Mouse (Mus musculus) MEL (cell line): ENCODE results near the gene Sarnp.

ENCODE experiments used
- CTCF ChIP-seq, 3 experiments: IDR thresholded peaks in 2 of 3; conservative IDR thresholded peaks in 1 of 3; 2 replicates each; pipeline ENCODE4 v1.5.1; 2011 to 2012; ENCODE audit warnings: low read length in 3 of 3, low read depth in 2 of 3, mild to moderate bottlenecking in 2 of 3, improper control_type of control experiment in 1 of 3, inconsistent platforms in 1 of 3, mixed read lengths in 1 of 3, moderate library complexity in 1 of 3; ENCODE audit not compliant: control insufficient read depth in 1 of 3, insufficient read depth in 1 of 3, poor library complexity in 1 of 3, severe bottlenecking in 1 of 3
- GATA1 ChIP-seq: IDR thresholded peaks from 2 replicates; pipeline ENCODE4 v1.6.1; 2011; ENCODE audit warnings: low read depth, low read length, improper control_type of control experiment
- MAX ChIP-seq: IDR thresholded peaks from 2 replicates; pipeline ENCODE4 v1.6.1; 2011; ENCODE audit warnings: low read length, improper control_type of control experiment
- MXI1 ChIP-seq: IDR thresholded peaks from 2 replicates; pipeline ENCODE4 v1.6.1; 2011; ENCODE audit warnings: mild to moderate bottlenecking, low read depth, low read length, improper control_type of control experiment
- POLR2A ChIP-seq, 2 experiments: IDR thresholded peaks; 2 replicates each; pipeline ENCODE4 v1.6.1; 2011 to 2012; ENCODE audit warnings: low read length in 2 of 2, mild to moderate bottlenecking in 2 of 2, control low read depth in 1 of 2, improper control_type of control experiment in 1 of 2, low read depth in 1 of 2, moderate library complexity in 1 of 2; ENCODE audit not compliant: control insufficient read depth in 1 of 2, insufficient read depth in 1 of 2, poor library complexity in 1 of 2
- POLR2AphosphoS5 ChIP-seq: IDR thresholded peaks from 2 replicates; pipeline ENCODE4 v1.6.1; 2012; ENCODE audit warnings: low read depth, borderline replicate concordance, mild to moderate bottlenecking, inconsistent platforms, low read length, moderate library complexity, mixed read lengths
- TAL1 ChIP-seq: IDR thresholded peaks from 2 replicates; pipeline ENCODE4 v1.6.1; 2012; ENCODE audit warnings: mild to moderate bottlenecking, inconsistent platforms, low read length, moderate library complexity, mixed read lengths
- ZC3H11A ChIP-seq: IDR thresholded peaks from 2 replicates; pipeline ENCODE4 v1.6.1; 2012; ENCODE audit warnings: low read depth, mild to moderate bottlenecking, inconsistent platforms, low read length, improper control_type of control experiment

- TF ChIP-seq CTCF (IDR thresholded peaks at IDR 0.05 in 2 of 3, conservative IDR thresholded peaks at IDR 0.05 in 1 of 3; ENCODE audit: control insufficient read depth in 1 of 3, insufficient read depth in 1 of 3, low read depth in 2 of 3, low read length in 3 of 3, poor library complexity in 1 of 3, severe bottlenecking in 1 of 3) (no peak), ZC3H11A (no peak), TAL1 (no peak), MAX (no peak), MXI1 (no peak), POLR2A (IDR thresholded peaks at IDR 0.05; ENCODE audit: control insufficient read depth in 1 of 2, insufficient read depth in 1 of 2, low read depth in 1 of 2, low read length in 2 of 2, poor library complexity in 1 of 2) (no peak), GATA1 (no peak), POLR2AphosphoS5 (no peak)
Observed at GRCm38 (mm10) chr10:128806086-128806485, 11.0 kb upstream of the Sarnp start.
